Mouse (Mus musculus): ENCODE measurements around the gene Prkaa2. TPM values are rescaled to one million over a fixed set of nuclear protein-coding genes. Genes with fewer than 3 reads are reported as not detected.

Gene Prkaa2
- total and polyA plus RNA-seq, 2 experiments from 2014 or later = 14.5 to 29.1 TPM

DNA sequence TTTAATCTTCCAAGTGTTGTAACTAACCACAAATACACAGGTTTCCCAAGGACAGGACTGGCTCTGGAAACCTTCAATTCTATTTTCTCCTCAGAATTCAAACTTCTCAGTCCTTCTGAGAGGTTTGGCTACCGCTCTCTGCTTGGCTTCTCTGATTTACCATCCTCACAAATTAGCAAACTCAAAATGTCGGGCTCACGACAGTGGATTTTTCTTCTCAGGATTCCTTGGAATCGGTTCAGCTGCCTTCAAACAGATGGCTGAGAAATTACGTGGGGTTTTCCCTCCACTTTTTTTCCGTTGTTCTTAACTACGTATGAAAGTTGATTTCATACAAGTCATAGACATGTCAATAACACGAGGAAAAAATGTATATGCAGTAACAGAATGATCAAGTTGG is 11.5 kb downstream of the Prkaa2 start:
- WGBS = 53% methylated on average over 8 of the region's 8 CpGs
- Histone ChIP-seq H3K27ac (ENCODE audit: low read depth, low read length) (no peak overlapping the region), H3K4me3 (ENCODE audit: low read depth, low read length) (no peak overlapping the region), H3K36me3 (ENCODE audit: insufficient read depth) (no peaks in the 10 kb centered on the region), H3K9ac (no peak overlapping the region), H3K4me2 (ENCODE audit: low read depth) (no peak overlapping the region), H3K4me1 (ENCODE audit: insufficient read depth) (no peaks in the 10 kb centered on the region), H3K27me3 (ENCODE audit: insufficient read depth, low read length) (no peaks in the 10 kb centered on the region), H3K9me3 (ENCODE audit: low read length) (no peaks in the 10 kb centered on the region)
- TF ChIP-seq CTCF (IDR thresholded peaks at IDR 0.05; ENCODE audit: low read depth) = no peak
- DNase-seq = peak; percentile 56
- ATAC-seq = no peak

- H3K27me3 ChIP-seq (ENCODE audit: insufficient read depth, low read length) = no peaks in the 10 kb centered on the region
- no peak overlapping the region for H3K4me2 ChIP-seq (ENCODE audit: low read depth)
- no peaks in the 10 kb centered on the region for H3K9me3 ChIP-seq (ENCODE audit: low read length)
- no peak for ATAC-seq
- WGBS = 44% methylated on average over 5 of the region's 5 CpGs
- H3K9ac ChIP-seq = no peak overlapping the region
- DNase-seq = no peak
- no peak for TF ChIP-seq CTCF (IDR thresholded peaks at IDR 0.05; ENCODE audit: low read depth)
- H3K36me3 ChIP-seq (ENCODE audit: insufficient read depth) = no peaks in the 10 kb centered on the region; the same call in 1 of the 2 replicates
- H3K4me3 ChIP-seq (ENCODE audit: low read depth, low read length) = no peak overlapping the region
- H3K27ac ChIP-seq (ENCODE audit: low read depth, low read length) = no peak overlapping the region
- H3K4me1 ChIP-seq (ENCODE audit: insufficient read depth) = no peaks in the 10 kb centered on the region
Measured at GRCm38 (mm10) chr4:105095316-105095715, 14.4 kb downstream of the Prkaa2 start.

DNA sequence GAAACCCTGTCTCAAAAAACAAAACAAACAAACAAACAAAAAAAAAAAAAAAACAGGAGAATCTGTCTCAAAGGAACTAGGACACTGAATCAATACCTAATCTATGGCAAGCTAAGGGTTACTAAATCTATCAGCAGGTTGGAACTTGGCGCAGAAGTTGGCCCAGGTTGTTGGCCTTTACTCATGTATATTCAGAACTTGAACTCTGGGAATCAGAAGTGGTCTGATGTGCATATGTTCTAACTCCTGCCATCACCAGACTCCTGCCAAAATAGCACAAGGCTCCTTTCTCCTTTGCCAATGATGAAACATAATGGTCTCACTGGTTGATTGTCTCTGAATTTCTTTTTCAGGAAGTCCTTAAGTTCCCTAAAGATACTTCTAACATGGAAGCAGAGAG is 15.7 kb downstream of the Prkaa2 start:
- Histone ChIP-seq H3K4me1 (ENCODE audit: insufficient read depth) (no peaks in the 10 kb centered on the region), H3K9me3 (ENCODE audit: low read length) (no peaks in the 10 kb centered on the region), H3K27me3 (ENCODE audit: insufficient read depth, low read length) (no peaks in the 10 kb centered on the region), H3K4me3 (ENCODE audit: low read depth, low read length) (no peak overlapping the region), H3K27ac (ENCODE audit: low read depth, low read length) (no peak overlapping the region), H3K9ac (no peak overlapping the region), H3K4me2 (ENCODE audit: low read depth) (no peak overlapping the region), H3K36me3 (ENCODE audit: insufficient read depth) (no peaks in the 10 kb centered on the region; the same call in 1 of the 2 replicates)
- WGBS = 58% methylated on average over 1 of the region's 1 CpGs
- ATAC-seq = no peak
- TF ChIP-seq CTCF (IDR thresholded peaks at IDR 0.05; ENCODE audit: low read depth) = no peak
- no peak for DNase-seq

GRCm38 (mm10) chr4:105090417-105090816 is 19.3 kb downstream of the Prkaa2 start:
- Histone ChIP-seq H3K4me2 (ENCODE audit: low read depth) (no peak overlapping the region), H3K27me3 (ENCODE audit: insufficient read depth, low read length) (no peaks in the 10 kb centered on the region), H3K36me3 (ENCODE audit: insufficient read depth) (no peaks in the 10 kb centered on the region; the same call in 1 of the 2 replicates), H3K4me3 (ENCODE audit: low read depth, low read length) (no peak overlapping the region), H3K9me3 (ENCODE audit: low read length) (no peaks in the 10 kb centered on the region), H3K4me1 (ENCODE audit: insufficient read depth) (no peaks in the 10 kb centered on the region), H3K9ac (no peak overlapping the region), H3K27ac (ENCODE audit: low read depth, low read length) (no peak overlapping the region)
- TF ChIP-seq CTCF (IDR thresholded peaks at IDR 0.05; ENCODE audit: low read depth) = no peak
- ATAC-seq = no peak
- no peak for DNase-seq
- WGBS = 85% methylated on average over 5 of the region's 5 CpGs

GRCm38 (mm10) chr4:105089386-105089785 is 20.3 kb downstream of the Prkaa2 start:
- 95% methylated on average over 7 of the region's 7 CpGs for WGBS
- Histone ChIP-seq H3K27me3 (ENCODE audit: insufficient read depth, low read length) (no peaks in the 10 kb centered on the region), H3K4me3 (ENCODE audit: low read depth, low read length) (no peak overlapping the region), H3K9ac (no peak overlapping the region), H3K36me3 (ENCODE audit: insufficient read depth) (no peaks in the 10 kb centered on the region; the same call in 1 of the 2 replicates), H3K4me2 (ENCODE audit: low read depth) (no peak overlapping the region), H3K27ac (ENCODE audit: low read depth, low read length) (no peak overlapping the region), H3K9me3 (ENCODE audit: low read length) (no peaks in the 10 kb centered on the region), H3K4me1 (ENCODE audit: insufficient read depth) (no peaks in the 10 kb centered on the region)
- no peak for TF ChIP-seq CTCF (IDR thresholded peaks at IDR 0.05; ENCODE audit: low read depth)
- DNase-seq (no peak), ATAC-seq (no peak)

GRCm38 (mm10) chr4:105088671-105089070 is 21.0 kb downstream of the Prkaa2 start:
- Histone ChIP-seq H3K4me3 (ENCODE audit: low read depth, low read length) (no peak overlapping the region), H3K4me2 (ENCODE audit: low read depth) (no peak overlapping the region), H3K4me1 (ENCODE audit: insufficient read depth) (no peaks in the 10 kb centered on the region), H3K36me3 (ENCODE audit: insufficient read depth) (no peaks in the 10 kb centered on the region; the same call in 1 of the 2 replicates), H3K9ac (no peak overlapping the region), H3K9me3 (ENCODE audit: low read length) (no peaks in the 10 kb centered on the region), H3K27ac (ENCODE audit: low read depth, low read length) (no peak overlapping the region), H3K27me3 (ENCODE audit: insufficient read depth, low read length) (no peaks in the 10 kb centered on the region)
- 74% methylated on average over 2 of the region's 2 CpGs for WGBS
- TF ChIP-seq CTCF (IDR thresholded peaks at IDR 0.05; ENCODE audit: low read depth) = no peak
- ATAC-seq = no peak
- no peak for DNase-seq

DNA sequence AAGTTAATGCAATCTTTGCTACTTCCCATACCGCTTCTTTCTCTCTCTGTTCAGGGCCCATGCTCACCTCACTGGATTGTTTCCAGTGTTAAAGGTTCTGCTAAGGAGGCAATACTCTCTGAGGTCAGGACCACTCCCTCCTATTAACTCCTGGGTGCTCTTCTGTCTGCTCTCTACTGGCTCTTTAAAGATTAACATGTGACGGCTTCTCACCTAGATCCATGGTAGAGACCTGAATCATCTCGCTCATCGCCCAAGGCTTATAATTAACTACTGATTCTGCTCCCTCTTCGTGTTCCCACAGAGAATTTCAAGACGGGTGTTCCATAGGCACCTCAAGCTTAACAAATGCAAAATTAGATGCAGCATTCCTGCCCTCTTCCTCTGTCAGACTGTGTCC is 33.5 kb downstream of the Prkaa2 start:
- Histone ChIP-seq H3K27ac (ENCODE audit: low read depth, low read length) (no peak overlapping the region), H3K4me1 (ENCODE audit: insufficient read depth) (no peaks in the 10 kb centered on the region), H3K4me3 (ENCODE audit: low read depth, low read length) (no peak overlapping the region), H3K9ac (no peak overlapping the region), H3K36me3 (ENCODE audit: insufficient read depth) (no peaks in the 10 kb centered on the region), H3K27me3 (ENCODE audit: insufficient read depth, low read length) (no peaks in the 10 kb centered on the region), H3K9me3 (ENCODE audit: low read length) (no peaks in the 10 kb centered on the region), H3K4me2 (ENCODE audit: low read depth) (no peak overlapping the region)
- no peak for TF ChIP-seq CTCF (IDR thresholded peaks at IDR 0.05; ENCODE audit: low read depth)
- ATAC-seq (no peak), DNase-seq (no peak)
- 87% methylated on average over 6 of the region's 6 CpGs for WGBS

Measured in forebrain, postnatal 0 days (tissue).